Mouse (Mus musculus) forebrain, embryonic 11.5 days (tissue): ENCODE data around the gene Bmp2k. TPM values are rescaled to one million over a fixed set of nuclear protein-coding genes. Genes with fewer than 3 reads are reported as not detected.
"Not testable (repeated sequence)": the region's sequence is repeated elsewhere in the genome, so short reads cannot be mapped to it uniquely, and the experiment has no call there.

ENCODE experiments used
- ATAC-seq: fragments of 200-750 bp; cut with Nextera tagmentation; replicated peaks from 2 replicates; pipeline ENCODE4 v1.8.0; 2017; ENCODE audit warnings: moderate TSS enrichment; ENCODE audit not compliant: low FRiP score
- DNase-seq: peaks from one replicate; pipeline ENCODE4 v3.0.0-alpha.2; 2017; ENCODE audit warnings: low spot score
- H3K27ac ChIP-seq: fragments of 300-500 bp; sonication (generic); 2 replicates; pipeline ENCODE4 v1.5.1; 2014; ENCODE audit warnings: low read depth, low read length
- H3K27me3 ChIP-seq: fragments of 300-500 bp; sonication (generic); 2 replicates; pipeline ENCODE4 v1.6.1; 2014; ENCODE audit warnings: mild to moderate bottlenecking, low read length, mixed read lengths; ENCODE audit not compliant: control insufficient read depth, insufficient read depth
- H3K36me3 ChIP-seq: fragments of 300-500 bp; sonication (generic); 2 replicates; pipeline ENCODE4 v1.6.1; 2014; ENCODE audit warnings: mild to moderate bottlenecking, low read length, moderate library complexity, mixed read lengths; ENCODE audit not compliant: control insufficient read depth, insufficient read depth
- H3K4me1 ChIP-seq: fragments of 300-500 bp; sonication (generic); replicated peaks from 2 replicates; pipeline ENCODE4 v1.6.1; 2014; ENCODE audit warnings: low read length, mixed read lengths; ENCODE audit not compliant: control insufficient read depth, insufficient read depth
- H3K4me2 ChIP-seq: fragments of 300-500 bp; sonication (generic); 2 replicates; pipeline ENCODE4 v1.6.1; 2014; ENCODE audit warnings: low read depth, mild to moderate bottlenecking, low read length, moderate library complexity, mixed read lengths; ENCODE audit not compliant: severe bottlenecking
- H3K4me3 ChIP-seq: fragments of 300-500 bp; sonication (generic); 2 replicates; pipeline ENCODE4 v1.5.1; 2014; ENCODE audit warnings: low read depth, low read length
- H3K9ac ChIP-seq: fragments of 300-500 bp; sonication (generic); 2 replicates; pipeline ENCODE4 v1.6.1; 2014; ENCODE audit warnings: low read length
- H3K9me3 ChIP-seq: fragments of 300-500 bp; sonication (generic); 2 replicates; pipeline ENCODE4 v1.6.1; 2016; ENCODE audit warnings: low read length, mixed read lengths; ENCODE audit not compliant: control insufficient read depth
- WGBS: fragments of 180-500 bp; shearing (Covaris S2); extraction: QIAGEN DNeasy Blood & Tissue Kit; methylation state at CpG from one replicate; pipeline ENCODE4 v1.1.7; 2014; 5-methylcytosine and 5-hydroxymethylcytosine counted together
- polyA plus RNA-seq: library from polyadenylated mRNA; unstranded; fragments of >200 nt; fragmentation: Nextera tagmentation; extraction: Ambion mirVana; gene quantifications from 2 replicates; pipeline ENCODE4 v1.2.1, GENCODE M21; 2014

The Bmp2k gene
- polyA plus RNA-seq, 1 experiment from 2014 or later: 10.2 TPM

- Histone ChIP-seq H3K4me2 (no peak overlapping the region), H3K27ac (no peak overlapping the region), H3K9ac (no peak overlapping the region), H3K36me3 (no peaks in the 10 kb centered on the region), H3K9me3 (no peaks in the 10 kb centered on the region), H3K4me3 (no peak overlapping the region), H3K4me1 (0 out of 2 replicates have a peak, but pooled peaks cover 5% of the 10 kb centered on the region), H3K27me3 (no peaks in the 10 kb centered on the region)
- DNase-seq (no peak), ATAC-seq (no peak)
- WGBS: 96% methylated on average over 5 of the region's 5 CpGs
These were observed 4.1 kb downstream of the Bmp2k start for GRCm38 (mm10) chr5:97001571-97001970.

- ATAC-seq: no peak
- Histone ChIP-seq H3K9ac (no peak overlapping the region), H3K4me3 (no peak overlapping the region), H3K4me1 (0 out of 2 replicates have a peak, but pooled peaks cover 3% of the 10 kb centered on the region), H3K27me3 (no peaks in the 10 kb centered on the region), H3K4me2 (no peak overlapping the region), H3K27ac (no peak overlapping the region), H3K9me3 (no peaks in the 10 kb centered on the region), H3K36me3 (no peaks in the 10 kb centered on the region)
- no peak for DNase-seq
- WGBS: 96% methylated on average over 5 of the region's 5 CpGs
These were observed 4.8 kb downstream of the Bmp2k start for GRCm38 (mm10) chr5:97002336-97002735.

- Histone ChIP-seq H3K9me3 (no peaks in the 10 kb centered on the region), H3K4me1 (0 out of 2 replicates have a peak, but pooled peaks cover 3% of the 10 kb centered on the region), H3K27ac (no peak overlapping the region), H3K27me3 (no peaks in the 10 kb centered on the region), H3K9ac (no peak overlapping the region), H3K4me3 (no peak overlapping the region), H3K36me3 (no peaks in the 10 kb centered on the region), H3K4me2 (no peak overlapping the region)
- DNase-seq (no peak), ATAC-seq (no peak)
- 85% methylated on average over 7 of the region's 7 CpGs for WGBS
These were observed 5.4 kb downstream of the Bmp2k start for GRCm38 (mm10) chr5:97002937-97003336.

DNA sequence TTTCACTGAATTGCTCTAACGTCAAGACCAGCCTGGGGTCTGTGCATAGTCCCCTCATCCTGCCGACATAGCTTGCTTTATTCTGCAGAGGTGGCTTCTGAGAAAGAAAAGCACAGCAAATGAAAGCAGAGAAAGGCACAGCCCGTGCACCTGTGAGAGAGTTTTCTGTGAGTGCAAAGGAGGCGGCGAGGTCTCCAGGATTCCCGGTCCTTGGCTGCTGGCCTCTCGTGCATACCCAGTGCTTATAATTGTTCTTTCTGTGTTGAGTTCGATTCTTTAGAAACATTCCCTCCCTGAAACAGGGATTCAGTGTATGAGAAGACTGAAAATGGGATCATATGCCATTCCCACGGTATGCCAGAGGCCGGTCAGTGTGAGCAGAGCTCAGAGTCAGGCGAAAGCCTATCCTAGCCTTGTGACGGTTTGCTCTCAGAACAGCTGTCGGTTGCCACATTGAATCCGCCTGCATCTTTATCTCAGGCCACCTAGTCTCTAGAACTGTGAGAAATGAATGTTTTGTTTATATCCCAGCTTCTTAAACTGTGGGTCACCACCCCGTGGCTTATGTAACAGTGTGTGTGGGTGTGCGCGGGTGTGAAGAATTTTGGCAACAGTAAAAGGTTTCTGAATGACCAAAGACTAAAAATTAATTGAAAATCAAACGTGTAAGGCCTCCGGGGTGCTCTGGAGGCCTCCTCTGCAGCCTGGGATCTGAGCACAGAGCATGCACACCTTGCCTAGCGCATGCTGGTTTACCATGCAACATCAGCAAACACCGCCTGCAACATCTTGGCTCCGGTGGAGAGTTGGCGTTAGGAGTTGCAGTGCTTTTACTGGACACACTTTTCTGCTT, 6.9 kb downstream of the Bmp2k start:
- Histone ChIP-seq H3K27me3 (no peaks in the 10 kb centered on the region), H3K9ac (no peak overlapping the region), H3K4me1 (0 out of 2 replicates have a peak, but pooled peaks cover 2% of the 10 kb centered on the region), H3K4me2 (no peak overlapping the region), H3K27ac (no peak overlapping the region), H3K4me3 (no peak overlapping the region), H3K9me3 (no peaks in the 10 kb centered on the region), H3K36me3 (no peaks in the 10 kb centered on the region)
- DNase-seq (no peak), ATAC-seq (no peak)
- WGBS: 87% methylated on average over 23 of the region's 23 CpGs

DNA sequence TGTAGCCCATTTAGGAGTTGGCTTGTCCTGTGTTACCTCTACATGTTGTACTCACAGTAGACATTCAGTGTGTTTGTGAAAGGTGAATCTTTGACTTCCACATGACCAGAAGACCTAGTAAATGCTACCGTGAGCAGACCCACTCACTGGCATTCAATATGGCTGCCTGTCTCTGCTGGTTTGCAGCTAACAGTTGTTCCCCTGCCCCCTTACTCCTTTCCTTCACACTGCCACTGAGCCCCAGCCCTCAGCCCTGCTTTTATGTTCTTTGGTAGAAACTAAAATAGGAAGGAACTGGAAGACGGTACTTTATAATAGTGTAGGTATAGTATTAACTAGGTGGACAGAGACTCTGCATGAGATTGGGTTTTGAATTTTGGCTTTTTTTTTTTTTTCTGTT, 8.4 kb downstream of the Bmp2k start:
- Histone ChIP-seq H3K4me2 (no peak overlapping the region), H3K9me3 (no peaks in the 10 kb centered on the region), H3K27ac (no peak overlapping the region), H3K4me1 (no peaks in the 10 kb centered on the region), H3K4me3 (no peak overlapping the region), H3K36me3 (no peaks in the 10 kb centered on the region), H3K27me3 (no peaks in the 10 kb centered on the region), H3K9ac (no peak overlapping the region)
- ATAC-seq (no peak), DNase-seq (no peak)
- WGBS: 97% methylated on average over 2 of the region's 2 CpGs

- Histone ChIP-seq H3K9ac (no peak overlapping the region), H3K9me3 (no peaks in the 10 kb centered on the region), H3K27ac (no peak overlapping the region), H3K36me3 (no peaks in the 10 kb centered on the region), H3K4me2 (no peak overlapping the region), H3K4me1 (no peaks in the 10 kb centered on the region), H3K4me3 (no peak overlapping the region), H3K27me3 (no peaks in the 10 kb centered on the region)
- 93% methylated on average over 3 of the region's 3 CpGs for WGBS
- DNase-seq: no peak
- no peak for ATAC-seq
These were observed 9.4 kb downstream of the Bmp2k start for GRCm38 (mm10) chr5:97006929-97007328.

- Histone ChIP-seq H3K4me2 (no peak overlapping the region), H3K27me3 (no peaks in the 10 kb centered on the region), H3K9me3 (no peaks in the 10 kb centered on the region), H3K9ac (no peak overlapping the region), H3K4me1 (no peaks in the 10 kb centered on the region), H3K4me3 (no peak overlapping the region), H3K36me3 (no peaks in the 10 kb centered on the region), H3K27ac (no peak overlapping the region)
- 87% methylated on average over 3 of the region's 3 CpGs for WGBS
- ATAC-seq (no peak), DNase-seq (no peak)
These were observed 10.0 kb downstream of the Bmp2k start for GRCm38 (mm10) chr5:97007496-97007895.

DNA sequence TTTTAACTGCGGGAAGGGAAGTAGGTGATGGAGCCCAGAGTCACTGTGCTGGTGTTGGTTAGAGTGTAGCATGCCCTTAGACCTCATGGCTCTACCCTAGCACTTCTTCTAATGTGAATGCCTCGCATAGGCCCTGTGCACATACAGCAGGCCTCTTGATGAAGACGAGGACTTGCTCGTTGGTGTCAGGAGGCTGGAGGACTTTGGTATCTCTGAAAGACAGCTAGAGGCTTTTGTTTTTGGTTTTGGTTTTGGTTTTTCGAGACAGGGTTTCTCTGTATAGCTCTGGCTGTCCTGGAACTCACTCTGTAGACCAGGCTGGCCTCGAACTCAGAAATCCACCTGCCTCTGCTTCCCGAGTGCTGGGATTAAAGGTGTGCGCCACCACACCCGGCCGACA, 11.7 kb downstream of the Bmp2k start:
- H3K4me1 ChIP-seq, DNase-seq, H3K27me3 ChIP-seq, H3K27ac ChIP-seq, H3K9ac ChIP-seq, H3K4me2 ChIP-seq, ATAC-seq, H3K36me3 ChIP-seq, H3K9me3 ChIP-seq, H3K4me3 ChIP-seq: not testable (repeated sequence)
- 89% methylated on average over 10 of the region's 10 CpGs for WGBS
